In genomic region chr10:5205977-5206376, GRCm38 (mm10) we compare ENCODE assay signal across 21 mouse cellular contexts.
A peak's percentile ranks its signal among the peaks of the same experiment; 100 is the strongest.
DNase-seq lines count a peak whose midpoint lies in the region; ATAC-seq and TF ChIP-seq lines count a peak whose summit lies in the region.
"Had no signal": no experiment of that assay in that cellular context is flagged by ENCODE, and none has a peak within 500 bp of the region (broad histone marks: within the 10 kb centered on the region; RNA-seq: fewer than 3 reads in every experiment).

No protein-coding gene starts in this region.

- no peak overlapping the region for H3K9ac ChIP-seq in heart, adult 2 months (ENCODE audit: low read depth, low read length)
- H3K9ac ChIP-seq in liver, embryonic 11.5 days (ENCODE audit: low read depth, low read length) = no peak overlapping the region
- H3K9ac ChIP-seq in forebrain, postnatal 0 days = no peak overlapping the region
- H3K9ac ChIP-seq in midbrain, embryonic 15.5 days = no peak overlapping the region
- H3K9ac ChIP-seq: forebrain, embryonic 13.5 days; neural tube, embryonic 12.5 days had no signal

- intact Hi-C loops in heart, adult 2 months (cut with DNase I) = no loop called here

- 78% methylated on average over 3 of the region's 3 CpGs for WGBS in heart, embryonic 10.5 days
- 95% methylated on average over 3 of the region's 3 CpGs for WGBS in heart, adult 2 months
- 40% methylated on average over 3 of the region's 3 CpGs for WGBS in liver, embryonic 11.5 days
- 80% methylated on average over 3 of the region's 3 CpGs for WGBS in forebrain, postnatal 0 days
- 90% methylated on average over 3 of the region's 3 CpGs for WGBS in midbrain, embryonic 15.5 days

- ATAC-seq in liver, embryonic 11.5 days (replicated peaks; ENCODE audit: low FRiP score) = peak; percentile 92
- peak; percentile 80 for ATAC-seq in megakaryocyte progenitor cell, adult 5-6 weeks (replicated peaks; ENCODE audit: poor library complexity)
- no peak for ATAC-seq in forebrain, postnatal 0 days
- ATAC-seq in midbrain, embryonic 15.5 days (replicated peaks) = no peak
- ATAC-seq: forebrain, embryonic 13.5 days; hindbrain, postnatal 0 days had no signal

- no peaks in the 10 kb centered on the region for H3K9me3 ChIP-seq in heart, embryonic 10.5 days
- no peaks in the 10 kb centered on the region for H3K9me3 ChIP-seq in liver, embryonic 11.5 days (ENCODE audit: control insufficient read depth, low read length)
- no peaks in the 10 kb centered on the region for H3K9me3 ChIP-seq in forebrain, postnatal 0 days (ENCODE audit: low read length)
- no peaks in the 10 kb centered on the region for H3K9me3 ChIP-seq in midbrain, embryonic 15.5 days
- H3K9me3 ChIP-seq: forebrain, embryonic 13.5 days; neural tube, embryonic 12.5 days had no signal

- no peak for TF ChIP-seq POLR2A in heart, adult 2 months (IDR thresholded peaks at IDR 0.05; ENCODE audit: insufficient read depth, low read depth, low read length)

- no peaks in the 10 kb centered on the region; the same call in 1 of the 2 replicates for H3K4me1 ChIP-seq in heart, embryonic 10.5 days
- H3K4me1 ChIP-seq in heart, adult 2 months (ENCODE audit: control insufficient read depth, insufficient read depth, low read length) = peaks cover 6% of the 10 kb centered on the region
- H3K4me1 ChIP-seq in liver, embryonic 11.5 days (replicated peaks; ENCODE audit: control insufficient read depth, insufficient read depth, low read length) = peaks cover 25% of the 10 kb centered on the region
- no peaks in the 10 kb centered on the region for H3K4me1 ChIP-seq in forebrain, postnatal 0 days (ENCODE audit: insufficient read depth)
- H3K4me1 ChIP-seq in midbrain, embryonic 15.5 days = no peaks in the 10 kb centered on the region
- H3K4me1 ChIP-seq: forebrain, embryonic 13.5 days; neural tube, embryonic 12.5 days had no signal

- no peaks in the 10 kb centered on the region for H3K79me2 ChIP-seq in heart, adult 2 months (replicated peaks; ENCODE audit: control insufficient read depth, insufficient read depth, low read length)

- no peak for TF ChIP-seq CTCF in heart, adult 2 months (IDR thresholded peaks at IDR 0.05)
- no peak for TF ChIP-seq CTCF in forebrain, postnatal 0 days (IDR thresholded peaks at IDR 0.05; ENCODE audit: low read depth)

- no peaks in the 10 kb centered on the region for H3K27me3 ChIP-seq in heart, embryonic 10.5 days (ENCODE audit: insufficient read depth, poor library complexity, severe bottlenecking)
- no peaks in the 10 kb centered on the region for H3K27me3 ChIP-seq in heart, adult 2 months (ENCODE audit: control insufficient read depth, insufficient read depth, low read length)
- no peaks in the 10 kb centered on the region for H3K27me3 ChIP-seq in liver, embryonic 11.5 days (replicated peaks; ENCODE audit: control insufficient read depth, insufficient read depth, low read length)
- H3K27me3 ChIP-seq in forebrain, postnatal 0 days (ENCODE audit: insufficient read depth, low read length) = no peaks in the 10 kb centered on the region
- no peaks in the 10 kb centered on the region for H3K27me3 ChIP-seq in midbrain, embryonic 15.5 days (replicated peaks)
- H3K27me3 ChIP-seq: forebrain, embryonic 13.5 days; neural tube, embryonic 12.5 days had no signal

- H3K4me3 ChIP-seq in heart, embryonic 10.5 days = no peak overlapping the region
- H3K4me3 ChIP-seq in heart, adult 2 months = no peak overlapping the region
- H3K4me3 ChIP-seq in liver, embryonic 11.5 days (ENCODE audit: low read depth, low read length) = no peak overlapping the region
- no peak overlapping the region for H3K4me3 ChIP-seq in forebrain, postnatal 0 days (ENCODE audit: low read depth, low read length)
- H3K4me3 ChIP-seq in midbrain, embryonic 15.5 days = no peak overlapping the region
- H3K4me3 ChIP-seq: forebrain, embryonic 13.5 days; neural tube, embryonic 12.5 days had no signal

- peak overlapping the region; percentile 6 for H3K4me2 ChIP-seq in liver, embryonic 11.5 days
- no peak overlapping the region for H3K4me2 ChIP-seq in forebrain, postnatal 0 days (ENCODE audit: low read depth)
- H3K4me2 ChIP-seq in midbrain, embryonic 15.5 days = no peak overlapping the region
- H3K4me2 ChIP-seq: forebrain, embryonic 13.5 days; midbrain, embryonic 11.5 days; neural tube, embryonic 12.5 days had no signal

- TF ChIP-seq EP300 in heart, adult 2 months (IDR thresholded peaks at IDR 0.05; ENCODE audit: insufficient read depth, low read depth, low read length) = no peak

- peak; percentile 36 for DNase-seq in heart, embryonic 10.5 days (ENCODE audit: low spot score)
- no peak for DNase-seq in heart, adult 2 months
- DNase-seq in c-Kit-positive CD71-positive TER-119-positive erythroid progenitor cells, embryonic 14.5 days (ENCODE audit: low spot score) = peak; percentile 77
- no peak for DNase-seq in liver, embryonic 11.5 days (ENCODE audit: low spot score)
- DNase-seq in forebrain, postnatal 0 days = no peak
- DNase-seq in MN1 (ENCODE audit: low spot score) = no peak
- DNase-seq: adrenal gland, adult 8-10 months; cerebellum, adult 11 months; cerebellum, postnatal 10 days; gastrocnemius, postnatal 10 days; kidney, adult 9 months; kidney, postnatal 36 days; lung, adult 2 months; lung, postnatal 4 days; thymus, postnatal 25 days had no signal

- H3K36me3 ChIP-seq in heart, embryonic 10.5 days = peaks cover 26% of the 10 kb centered on the region; the same call in 1 of the 2 replicates
- no peaks in the 10 kb centered on the region; the same call in 1 of the 2 replicates for H3K36me3 ChIP-seq in heart, adult 2 months (ENCODE audit: control insufficient read depth, insufficient read depth, low read length)
- no peaks in the 10 kb centered on the region for H3K36me3 ChIP-seq in liver, embryonic 11.5 days (ENCODE audit: control insufficient read depth, insufficient read depth, low read length)
- H3K36me3 ChIP-seq in forebrain, postnatal 0 days (ENCODE audit: insufficient read depth) = no peaks in the 10 kb centered on the region
- H3K36me3 ChIP-seq in midbrain, embryonic 15.5 days (replicated peaks) = no peaks in the 10 kb centered on the region
- H3K36me3 ChIP-seq: neural tube, embryonic 12.5 days had no signal

- H3K27ac ChIP-seq in heart, embryonic 10.5 days = no peak overlapping the region
- no peak overlapping the region for H3K27ac ChIP-seq in heart, adult 2 months
- peak overlapping the region; percentile 70; the same call in 1 of the 2 replicates for H3K27ac ChIP-seq in liver, embryonic 11.5 days (ENCODE audit: low read depth, low read length)
- no peak overlapping the region for H3K27ac ChIP-seq in forebrain, postnatal 0 days (ENCODE audit: low read depth, low read length)
- no peak overlapping the region for H3K27ac ChIP-seq in midbrain, embryonic 15.5 days
- H3K27ac ChIP-seq: forebrain, embryonic 13.5 days; hindbrain, postnatal 0 days; neural tube, embryonic 12.5 days had no signal

Comparison
In these comparisons a context has a peak if more than half of its experiments do, and no peak if none do; other contexts are left out.
1. DNase-seq: peak in heart, embryonic 10.5 days (single experiment) and c-Kit-positive CD71-positive TER-119-positive erythroid progenitor cells, embryonic 14.5 days (single experiment); none in heart, adult 2 months (0 of 2), liver, embryonic 11.5 days (single experiment), forebrain, postnatal 0 days (single experiment) and MN1 (single experiment).
2. ATAC-seq: peak in liver, embryonic 11.5 days (single experiment) and megakaryocyte progenitor cell, adult 5-6 weeks (single experiment); none in forebrain, postnatal 0 days (single experiment) and midbrain, embryonic 15.5 days (single experiment).